Mouse (Mus musculus): Measurements from ENCODE around the gene Abca12.

GRCm38 (mm10) chr1:71394177-71394576 lies 20.5 kb downstream of the Abca12 start:
- TF ChIP-seq GATA1 (IDR thresholded peaks at IDR 0.05; ENCODE audit: borderline replicate concordance, low read length) (no peak), FLI1 (IDR thresholded peaks at IDR 0.05; ENCODE audit: low read length) (no peak)

Data from megakaryocyte, embryonic 14.5 days (primary cell).